Mouse (Mus musculus) G1E-ER4 (cell line): Measurements from ENCODE around the gene Peg12. TPM values are rescaled to one million over a fixed set of nuclear protein-coding genes. Genes with fewer than 3 reads are reported as not detected.

Experiments used
- GATA1 ChIP-seq: IDR thresholded peaks from one replicate; pipeline ENCODE4 v1.8.0; 2012; ENCODE audit warnings: low read length, inconsistent platforms
- polyA plus RNA-seq: library from polyadenylated mRNA; stranded (reverse); fragments of >175 nt; gene quantifications from 2 replicates; pipeline ENCODE4 v1.2.3, GENCODE M21; 2012

The Peg12 gene
- polyA plus RNA-seq, 1 experiment = not detected

- no peak for TF ChIP-seq GATA1
Observed at GRCm38 (mm10) chr7:62416173-62416572, 48.1 kb downstream of the Peg12 start.

- no peak for TF ChIP-seq GATA1
Observed at GRCm38 (mm10) chr7:62415222-62415621, 49.1 kb downstream of the Peg12 start.

Other genes starting within 250 kb of the Peg12 start
- gene Ndn, start 117.9 kb downstream of the Peg12 start, polyA plus RNA-seq = not detected in 2 replicates
- not detected in 2 replicates for gene Magel2, start 87.5 kb downstream of the Peg12 start, polyA plus RNA-seq
- gene Mkrn3, start 44.4 kb downstream of the Peg12 start, polyA plus RNA-seq = 1.6 and 1.9 TPM in 2 replicates